Mouse (Mus musculus): ENCODE data around the gene M1ap. TPM values are rescaled to one million over a fixed set of nuclear protein-coding genes. Genes with fewer than 3 reads are reported as not detected.

Gene M1ap
- total and polyA plus RNA-seq, 2 experiments from 2014 or later = 0.10 TPM

GRCm38 (mm10) chr6:82961664-82962063, 15.0 kb downstream of the M1ap start:
- Histone ChIP-seq H3K4me1 (ENCODE audit: insufficient read depth) (no peaks in the 10 kb centered on the region), H3K4me2 (ENCODE audit: low read depth) (no peak overlapping the region), H3K27ac (ENCODE audit: low read depth, low read length) (no peak overlapping the region), H3K36me3 (ENCODE audit: insufficient read depth) (no peaks in the 10 kb centered on the region), H3K4me3 (ENCODE audit: low read depth, low read length) (no peak overlapping the region), H3K27me3 (ENCODE audit: insufficient read depth, low read length) (no peaks in the 10 kb centered on the region), H3K9me3 (ENCODE audit: low read length) (no peaks in the 10 kb centered on the region), H3K9ac (no peak overlapping the region)
- ATAC-seq = no peak
- no peak for TF ChIP-seq CTCF (IDR thresholded peaks at IDR 0.05; ENCODE audit: low read depth)
- DNase-seq = no peak
- WGBS = 83% methylated on average over 1 of the region's 1 CpGs

- Histone ChIP-seq H3K36me3 (ENCODE audit: insufficient read depth) (no peaks in the 10 kb centered on the region), H3K27ac (ENCODE audit: low read depth, low read length) (no peak overlapping the region), H3K4me3 (ENCODE audit: low read depth, low read length) (no peak overlapping the region), H3K4me1 (ENCODE audit: insufficient read depth) (no peaks in the 10 kb centered on the region), H3K4me2 (ENCODE audit: low read depth) (no peak overlapping the region), H3K9ac (no peak overlapping the region), H3K27me3 (ENCODE audit: insufficient read depth, low read length) (no peaks in the 10 kb centered on the region), H3K9me3 (ENCODE audit: low read length) (no peaks in the 10 kb centered on the region)
- ATAC-seq = no peak
- 76% methylated on average over 6 of the region's 6 CpGs for WGBS
- no peak for TF ChIP-seq CTCF (IDR thresholded peaks at IDR 0.05; ENCODE audit: low read depth)
- no peak for DNase-seq
Measured at GRCm38 (mm10) chr6:82969249-82970084, 22.8 kb downstream of the M1ap start.

GRCm38 (mm10) chr6:82971031-82971430, 24.3 kb downstream of the M1ap start:
- Histone ChIP-seq H3K9me3 (ENCODE audit: low read length) (no peaks in the 10 kb centered on the region), H3K4me2 (ENCODE audit: low read depth) (no peak overlapping the region), H3K27me3 (ENCODE audit: insufficient read depth, low read length) (no peaks in the 10 kb centered on the region), H3K4me3 (ENCODE audit: low read depth, low read length) (no peak overlapping the region), H3K36me3 (ENCODE audit: insufficient read depth) (no peaks in the 10 kb centered on the region), H3K27ac (ENCODE audit: low read depth, low read length) (no peak overlapping the region), H3K4me1 (ENCODE audit: insufficient read depth) (no peaks in the 10 kb centered on the region), H3K9ac (no peak overlapping the region)
- peak; percentile 92 for TF ChIP-seq CTCF (IDR thresholded peaks at IDR 0.05; ENCODE audit: low read depth)
- peak; percentile 87 for DNase-seq
- WGBS = 10% methylated on average over 5 of the region's 5 CpGs
- peak; percentile 96 for ATAC-seq

- Histone ChIP-seq H3K27ac (ENCODE audit: low read depth, low read length) (no peak overlapping the region), H3K9me3 (ENCODE audit: low read length) (no peaks in the 10 kb centered on the region), H3K4me2 (ENCODE audit: low read depth) (no peak overlapping the region), H3K9ac (no peak overlapping the region), H3K36me3 (ENCODE audit: insufficient read depth) (no peaks in the 10 kb centered on the region), H3K4me1 (ENCODE audit: insufficient read depth) (no peaks in the 10 kb centered on the region), H3K27me3 (ENCODE audit: insufficient read depth, low read length) (no peaks in the 10 kb centered on the region), H3K4me3 (ENCODE audit: low read depth, low read length) (no peak overlapping the region)
- TF ChIP-seq CTCF (IDR thresholded peaks at IDR 0.05; ENCODE audit: low read depth) = no peak
- DNase-seq (no peak), ATAC-seq (no peak)
- 39% methylated on average over 9 of the region's 9 CpGs for WGBS
Measured at GRCm38 (mm10) chr6:82987411-82987971, 40.8 kb downstream of the M1ap start.

- Histone ChIP-seq H3K27ac (ENCODE audit: low read depth, low read length) (no peak overlapping the region), H3K9me3 (ENCODE audit: low read length) (no peaks in the 10 kb centered on the region), H3K4me1 (ENCODE audit: insufficient read depth) (no peaks in the 10 kb centered on the region), H3K9ac (no peak overlapping the region), H3K4me2 (ENCODE audit: low read depth) (no peak overlapping the region), H3K4me3 (ENCODE audit: low read depth, low read length) (no peak overlapping the region), H3K36me3 (ENCODE audit: insufficient read depth) (no peaks in the 10 kb centered on the region), H3K27me3 (ENCODE audit: insufficient read depth, low read length) (no peaks in the 10 kb centered on the region)
- no peak for ATAC-seq
- no peak for TF ChIP-seq CTCF (IDR thresholded peaks at IDR 0.05; ENCODE audit: low read depth)
- DNase-seq = no peak
- 39% methylated on average over 1 of the region's 1 CpGs for WGBS
Measured at GRCm38 (mm10) chr6:82993696-82994095, 47.0 kb downstream of the M1ap start.

- Histone ChIP-seq H3K4me2 (ENCODE audit: low read depth) (no peak overlapping the region), H3K9me3 (ENCODE audit: low read length) (no peaks in the 10 kb centered on the region), H3K36me3 (ENCODE audit: insufficient read depth) (no peaks in the 10 kb centered on the region), H3K4me3 (ENCODE audit: low read depth, low read length) (no peak overlapping the region), H3K4me1 (ENCODE audit: insufficient read depth) (no peaks in the 10 kb centered on the region), H3K27me3 (ENCODE audit: insufficient read depth, low read length) (no peaks in the 10 kb centered on the region), H3K27ac (ENCODE audit: low read depth, low read length) (no peak overlapping the region), H3K9ac (no peak overlapping the region)
- 80% methylated on average over 7 of the region's 7 CpGs for WGBS
- no peak for TF ChIP-seq CTCF (IDR thresholded peaks at IDR 0.05; ENCODE audit: low read depth)
- ATAC-seq (no peak), DNase-seq (no peak)
Measured at GRCm38 (mm10) chr6:82994372-82994771, 47.7 kb downstream of the M1ap start.

GRCm38 (mm10) chr6:82996740-82997315, 50.1 kb downstream of the M1ap start:
- WGBS = 10% methylated on average over 11 of the region's 11 CpGs
- no peaks in the 10 kb centered on the region for H3K4me1 ChIP-seq (ENCODE audit: insufficient read depth)
- no peak overlapping the region for H3K27ac ChIP-seq (ENCODE audit: low read depth, low read length)
- H3K4me3 ChIP-seq (ENCODE audit: low read depth, low read length) = no peak overlapping the region
- H3K9ac ChIP-seq = no peak overlapping the region
- peak; percentile 99 for TF ChIP-seq CTCF (IDR thresholded peaks at IDR 0.05; ENCODE audit: low read depth)
- no peaks in the 10 kb centered on the region for H3K9me3 ChIP-seq (ENCODE audit: low read length)
- ATAC-seq (peak; percentile 99), DNase-seq (peak; percentile 95)
- H3K4me2 ChIP-seq (ENCODE audit: low read depth) = peak overlapping the region; percentile 28
- H3K27me3 ChIP-seq (ENCODE audit: insufficient read depth, low read length) = no peaks in the 10 kb centered on the region
- no peaks in the 10 kb centered on the region for H3K36me3 ChIP-seq (ENCODE audit: insufficient read depth)
